Mouse (Mus musculus) erythroblast, adult 5-6 weeks (primary cell): ENCODE data around the gene Nol11. TPM values are rescaled to one million over a fixed set of nuclear protein-coding genes. Genes with fewer than 3 reads are reported as not detected.

Source experiments
- ATAC-seq: replicated peaks from 2 replicates; pipeline ENCODE4 v1.8.0; 2016; ENCODE audit warnings: moderate number of reproducible peaks, mild to moderate bottlenecking, moderate TSS enrichment, inconsistent platforms; ENCODE audit not compliant: poor library complexity, low FRiP score, severe bottlenecking
- total RNA-seq, 2 experiments: library from RNA; stranded (forward) in 1 of 2; stranded (reverse) in 1 of 2; fragments of 150-400 nt in 1 of 2; fragments of 200-764, 138-1000 nt in 1 of 2; gene quantifications; 2 replicates each; pipeline versions ENCODE4 v1.2.3 to v1.2.4; 2015 to 2017; ENCODE audit warnings: low replicate concordance in 2 of 2

Gene Nol11
- 10.2 and 18.6 TPM in 2 replicates for total RNA-seq (2015; ENCODE audit: low replicate concordance)
- 9.9 and 10.7 TPM in 2 replicates for total RNA-seq (2017; ENCODE audit: low replicate concordance)

DNA sequence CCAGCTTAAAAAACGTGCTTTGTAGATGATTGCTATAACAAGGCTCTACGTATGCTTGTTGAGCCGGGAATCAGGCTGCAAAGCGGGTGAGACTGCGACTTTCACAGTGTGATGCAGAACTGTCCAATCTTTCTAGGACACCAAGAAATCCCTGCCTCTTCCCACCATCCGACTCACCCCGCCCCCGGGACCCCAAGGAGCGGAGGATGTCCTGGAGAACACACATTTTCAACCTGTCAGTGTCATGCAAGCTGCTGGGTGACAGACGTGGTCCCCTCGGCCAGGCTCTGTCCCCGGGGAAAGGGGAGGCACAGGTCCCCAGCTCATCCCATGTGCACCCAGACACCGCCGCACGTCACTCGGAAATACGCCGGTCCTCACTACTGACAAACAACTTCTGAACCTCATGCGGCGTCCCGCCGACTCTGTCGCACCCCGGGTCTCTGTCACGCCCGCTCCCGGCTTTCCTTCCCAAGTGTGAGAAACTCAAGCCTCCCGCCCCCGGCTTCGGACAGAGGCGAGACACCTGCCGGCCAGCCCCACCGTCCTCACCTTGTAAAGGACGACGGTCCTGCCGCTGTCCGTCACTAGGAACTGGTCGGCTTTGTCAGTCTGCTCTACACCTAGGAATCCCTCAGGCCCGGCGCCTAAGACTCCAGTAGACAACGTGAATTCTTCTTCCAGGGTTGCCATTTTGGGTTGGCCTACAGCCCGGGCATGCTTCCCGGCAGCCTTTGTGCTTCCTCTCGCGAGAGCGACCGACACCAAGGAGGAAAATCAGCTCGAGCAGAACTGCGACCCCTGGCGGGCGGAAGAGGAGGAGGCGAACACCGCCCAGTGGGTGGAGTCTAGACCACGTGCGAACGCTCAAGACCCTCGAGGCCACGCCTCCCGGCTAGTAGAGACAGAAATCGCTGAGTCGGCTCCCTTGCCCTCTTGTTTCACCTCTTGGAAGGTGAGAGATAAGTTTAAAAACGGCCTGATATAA, at the start of gene Nol11:
Gene Nol11, minus strand, starts transcription at position 817 of the 988 bp plus-strand sequence.
- peak; percentile 98 for ATAC-seq

DNA sequence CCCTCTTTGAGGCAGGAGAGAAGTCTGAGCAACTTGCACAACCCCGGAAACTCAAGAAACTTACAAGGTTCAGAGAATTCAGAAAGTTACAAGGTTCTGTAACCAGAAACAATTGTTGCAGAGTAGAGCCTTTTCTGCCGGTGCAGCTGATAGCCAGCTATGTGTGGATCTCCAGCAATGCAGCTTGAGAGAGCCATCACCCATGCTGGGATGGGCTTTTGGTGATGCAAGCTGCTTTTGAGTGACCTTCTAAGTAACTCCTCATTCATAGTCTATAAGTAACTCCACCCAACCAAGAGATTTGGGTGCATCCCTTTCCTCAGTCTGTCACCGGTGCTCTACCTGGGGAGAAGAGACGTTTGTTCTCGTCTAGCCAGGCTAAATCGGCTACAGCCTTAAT, 49.3 kb upstream of the Nol11 start:
- ATAC-seq: no peak

DNA sequence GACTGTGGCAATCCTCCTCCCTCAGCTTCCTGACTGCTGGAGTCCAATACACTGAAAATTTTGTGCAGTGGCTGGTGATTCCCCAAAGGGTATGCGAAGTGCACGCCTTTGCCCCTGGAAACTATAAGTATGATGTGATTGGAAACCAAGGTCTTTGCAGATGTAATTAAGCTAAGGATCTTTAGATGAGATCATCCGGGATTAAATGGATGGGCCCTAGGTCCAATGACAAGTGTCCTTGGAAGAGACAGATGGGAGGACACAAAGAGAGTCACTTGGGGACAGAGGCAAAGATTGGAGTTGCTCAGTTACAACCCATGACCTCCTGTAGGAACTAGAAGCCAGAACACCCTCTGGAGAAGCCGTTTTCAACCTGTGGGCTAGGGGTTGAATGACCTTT, 48.4 kb upstream of the Nol11 start:
- no peak for ATAC-seq

DNA sequence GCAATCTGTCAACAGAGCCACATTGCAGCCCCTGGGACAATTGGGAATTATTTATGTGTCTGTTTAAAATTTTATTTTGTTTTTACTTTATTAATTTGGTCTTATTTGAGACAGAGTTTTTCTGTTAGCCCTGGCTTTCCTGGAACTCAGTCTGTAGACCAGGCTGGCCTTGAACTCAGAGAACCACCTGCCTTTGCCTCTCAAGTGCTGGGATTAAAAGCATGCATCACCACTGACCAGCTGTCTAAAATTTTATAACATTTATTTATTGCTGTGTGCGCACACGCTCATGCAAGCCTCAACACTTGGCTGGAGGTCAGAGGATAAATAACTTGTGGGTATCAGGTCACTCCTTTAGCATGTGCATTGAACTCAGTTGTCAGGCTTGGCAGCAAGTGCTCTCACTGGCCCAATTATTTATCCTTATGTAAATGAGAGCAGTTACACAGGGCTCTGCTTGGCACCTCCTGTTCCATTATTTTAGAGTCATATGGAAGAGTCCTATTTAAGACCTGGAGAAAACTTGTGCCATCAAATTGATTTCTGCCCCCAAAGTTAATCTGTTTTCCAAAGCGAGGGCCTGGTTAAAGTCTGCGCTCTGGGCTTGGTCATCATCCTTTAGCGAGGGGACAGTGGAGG, 44.2 kb upstream of the Nol11 start:
- no peak for ATAC-seq

DNA sequence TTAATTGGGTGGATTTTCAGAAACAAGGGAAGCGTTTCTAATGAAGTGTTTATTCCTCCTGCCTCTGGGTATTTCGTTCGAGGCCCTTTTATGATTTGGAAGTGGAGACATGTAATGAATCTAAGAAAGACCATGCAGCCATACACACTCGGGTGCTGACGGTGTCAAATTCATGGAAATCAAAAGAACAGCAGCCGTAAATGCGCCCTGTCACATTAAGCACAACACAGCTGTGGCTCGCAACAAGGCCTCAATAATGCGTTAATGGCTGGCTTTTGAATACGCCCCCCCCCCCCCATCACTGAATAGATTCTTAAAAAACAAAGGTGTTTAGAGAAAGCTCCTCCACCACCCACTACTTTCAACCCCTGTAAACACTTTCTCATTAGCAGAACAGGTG, 40.9 kb upstream of the Nol11 start:
- no peak for ATAC-seq

DNA sequence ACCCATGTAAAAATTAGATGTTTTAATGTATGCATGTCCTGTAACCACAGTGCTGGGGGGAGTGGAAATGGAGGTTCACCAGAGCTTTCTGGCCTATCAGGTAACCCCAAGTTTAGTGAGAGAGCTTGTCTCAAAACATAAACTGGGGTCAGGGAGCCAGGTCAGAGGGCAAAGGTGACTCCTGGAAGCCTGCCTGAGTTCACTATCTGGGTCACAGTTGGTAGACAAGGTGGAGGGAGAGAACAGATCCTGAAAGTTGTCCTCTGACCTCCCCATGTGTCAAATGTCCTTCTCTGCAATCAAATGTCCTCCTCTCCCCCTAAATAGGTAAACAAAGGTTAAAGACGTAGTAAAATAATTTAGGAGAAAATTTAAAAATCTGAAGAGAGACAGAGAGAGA, 37.2 kb upstream of the Nol11 start:
- no peak for ATAC-seq

DNA sequence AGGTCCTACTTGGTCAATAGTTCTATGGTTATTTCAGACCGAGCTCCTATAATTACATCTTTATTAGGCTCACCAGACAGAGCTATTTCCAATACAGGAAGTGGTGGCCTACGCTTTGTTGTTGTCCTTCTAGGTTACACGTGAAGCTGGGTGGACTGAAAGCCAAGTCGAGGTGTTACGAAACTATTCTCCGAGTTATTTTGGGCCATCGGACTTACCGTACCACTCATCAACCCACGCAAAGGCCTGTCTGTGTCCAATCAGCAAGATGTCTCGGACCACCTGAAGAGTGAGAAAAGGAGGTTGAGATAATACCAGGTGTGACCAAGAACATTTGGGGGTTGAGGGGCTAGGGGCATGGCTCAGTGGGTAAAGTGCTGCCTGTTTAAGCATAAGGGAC, 36.8 kb upstream of the Nol11 start:
- no peak for ATAC-seq

DNA sequence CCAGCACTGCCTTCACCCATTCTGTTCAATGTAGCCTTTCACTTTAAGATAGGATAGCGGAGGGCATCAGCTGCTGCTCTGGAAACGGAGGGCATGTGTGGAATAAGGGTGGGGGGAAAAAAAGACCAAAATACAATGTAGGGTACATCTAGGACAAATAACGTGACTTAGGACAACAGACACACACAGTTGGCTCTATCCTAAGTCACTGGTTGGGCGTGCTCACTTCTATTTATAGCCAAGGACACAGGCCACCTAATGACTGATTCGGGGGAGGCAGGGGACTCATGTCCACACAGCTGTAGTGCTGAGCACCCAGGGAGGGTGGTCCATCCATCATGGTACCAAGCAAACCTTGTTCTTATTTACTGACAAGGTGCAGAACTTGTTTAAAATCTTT, 36.1 kb upstream of the Nol11 start:
- ATAC-seq: no peak

DNA sequence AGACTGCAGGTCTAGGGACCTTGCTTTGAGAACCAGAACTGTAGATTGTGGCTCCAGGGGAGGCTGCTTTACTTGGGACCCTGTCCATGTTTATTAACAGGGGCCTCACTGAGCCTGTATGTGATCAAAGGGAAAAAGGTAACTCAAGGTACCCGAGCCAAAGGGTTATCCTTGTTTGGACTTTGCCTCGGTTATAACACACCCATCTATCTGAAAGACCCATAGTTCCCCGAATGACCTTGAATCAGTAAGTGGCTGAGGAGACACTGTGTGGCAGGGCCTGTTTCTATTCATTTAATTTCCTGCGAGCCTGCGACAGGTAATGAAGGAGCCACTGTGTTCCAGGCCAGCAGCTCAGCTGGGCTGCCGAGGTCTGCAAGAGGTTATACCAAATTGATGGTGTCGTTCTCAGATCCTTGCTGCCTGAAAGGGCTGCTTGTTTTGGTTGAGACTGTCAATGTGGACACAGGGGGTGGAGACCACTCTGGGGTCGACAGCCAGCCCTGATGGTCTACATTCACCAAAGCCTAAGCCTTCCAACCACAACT, 34.6 kb upstream of the Nol11 start:
- ATAC-seq: no peak

DNA sequence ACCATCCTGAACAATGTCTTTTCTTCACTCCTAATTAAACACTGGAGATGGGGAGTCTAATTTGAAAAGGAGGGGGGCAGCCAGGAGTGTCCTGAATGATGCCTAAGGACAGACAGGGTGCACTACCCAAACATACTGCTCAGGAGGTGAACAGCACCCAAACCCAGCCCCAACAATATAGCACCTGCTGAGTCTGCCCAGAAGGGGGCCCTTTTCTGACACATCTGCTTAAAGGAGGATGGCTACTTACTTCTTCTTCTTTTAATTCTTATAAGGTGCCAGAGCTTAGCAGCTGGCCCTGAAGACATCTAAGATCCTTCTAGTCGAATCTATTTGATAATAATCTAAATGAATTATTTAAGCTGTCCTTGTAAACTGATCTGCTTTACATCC, 34.0 kb upstream of the Nol11 start:
- ATAC-seq: no peak

DNA sequence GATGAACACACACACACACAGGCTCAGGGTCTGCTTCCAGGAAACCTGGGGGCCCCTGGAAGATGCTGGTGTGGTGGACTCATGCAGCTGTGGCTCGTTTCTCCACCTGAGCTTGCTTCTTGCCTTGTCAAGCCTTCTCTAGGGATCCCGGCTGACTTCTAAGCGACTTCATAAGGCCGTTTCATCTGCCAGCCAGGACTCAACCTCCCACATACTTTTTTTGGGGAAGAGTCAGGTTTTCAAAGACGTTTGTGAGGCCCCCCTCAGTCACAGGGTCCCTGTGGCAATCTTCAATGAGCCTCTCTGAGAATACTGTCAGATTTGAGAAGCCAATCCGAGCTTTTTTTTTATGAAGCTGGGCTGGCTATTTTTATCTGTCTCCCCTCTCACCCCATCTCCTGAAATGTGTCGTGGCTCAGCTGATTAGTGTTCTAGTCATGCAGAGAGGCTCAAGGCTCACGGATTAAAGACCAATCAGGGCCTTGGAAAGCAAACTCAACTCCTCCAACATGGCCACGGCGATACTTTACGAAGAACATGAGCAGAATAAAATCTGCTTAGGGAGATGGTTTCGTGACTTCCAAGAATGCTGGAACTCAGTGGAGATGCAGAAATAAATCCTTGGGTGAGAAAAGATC, 33.5 kb upstream of the Nol11 start:
- ATAC-seq: no peak

DNA sequence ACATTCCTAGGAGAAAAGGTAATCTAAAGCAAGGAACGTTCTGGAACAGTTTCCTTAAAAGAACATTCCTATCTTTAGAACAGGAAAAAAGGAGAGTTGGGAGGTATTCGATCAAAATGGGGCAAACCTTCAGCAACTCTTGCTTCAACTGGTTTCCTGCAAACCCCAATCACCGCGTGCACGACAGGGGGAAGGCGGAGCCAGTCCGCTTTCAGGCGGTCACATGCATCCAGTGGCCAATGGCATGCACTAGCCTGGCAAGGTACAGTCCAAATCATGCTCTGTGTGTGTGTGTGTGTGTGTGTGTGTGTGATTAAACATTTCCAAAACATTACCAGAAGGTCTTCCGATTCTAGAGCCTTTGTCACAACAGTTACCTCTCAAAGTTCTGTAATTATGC, 25.9 kb upstream of the Nol11 start:
- no peak for ATAC-seq

DNA sequence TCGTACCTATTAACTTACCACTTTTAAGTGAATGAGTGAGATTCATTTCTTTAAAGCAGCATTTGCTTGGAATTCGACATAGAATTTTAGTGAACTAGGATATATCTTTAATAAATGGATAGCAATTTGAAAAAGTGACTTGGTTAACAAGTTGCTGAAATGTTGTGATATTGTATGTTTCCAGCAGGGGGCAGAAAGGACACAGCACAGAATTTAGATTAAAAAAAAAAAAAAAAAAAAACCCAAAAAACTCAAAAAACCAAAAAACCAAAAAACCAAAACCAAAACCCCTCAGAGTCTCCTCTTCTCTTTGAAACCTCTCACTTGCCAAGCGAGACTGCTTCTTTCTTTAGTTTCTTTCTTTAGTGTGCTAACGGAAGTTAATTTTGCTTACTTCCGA, 24.6 kb upstream of the Nol11 start:
- no peak for ATAC-seq

DNA sequence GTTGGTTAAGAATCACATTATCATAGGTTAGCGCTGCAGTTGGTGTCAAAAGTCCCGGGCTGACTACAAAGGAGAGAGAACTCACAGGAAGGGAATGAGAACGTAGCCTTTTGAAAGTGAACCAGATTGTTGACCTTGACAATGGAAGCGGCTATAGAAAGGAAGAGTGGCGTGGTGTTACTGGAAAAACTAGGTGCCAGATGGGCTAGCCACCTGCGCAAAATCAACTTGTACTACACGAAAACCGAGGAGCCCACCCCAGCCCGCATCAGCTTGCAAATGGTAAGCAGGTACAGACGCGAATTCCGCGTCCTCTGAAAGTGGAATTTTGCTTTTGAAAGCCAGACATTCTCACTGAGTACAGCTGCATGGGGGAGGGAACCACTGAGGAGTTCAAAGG, 20.6 kb upstream of the Nol11 start:
- no peak for ATAC-seq

DNA sequence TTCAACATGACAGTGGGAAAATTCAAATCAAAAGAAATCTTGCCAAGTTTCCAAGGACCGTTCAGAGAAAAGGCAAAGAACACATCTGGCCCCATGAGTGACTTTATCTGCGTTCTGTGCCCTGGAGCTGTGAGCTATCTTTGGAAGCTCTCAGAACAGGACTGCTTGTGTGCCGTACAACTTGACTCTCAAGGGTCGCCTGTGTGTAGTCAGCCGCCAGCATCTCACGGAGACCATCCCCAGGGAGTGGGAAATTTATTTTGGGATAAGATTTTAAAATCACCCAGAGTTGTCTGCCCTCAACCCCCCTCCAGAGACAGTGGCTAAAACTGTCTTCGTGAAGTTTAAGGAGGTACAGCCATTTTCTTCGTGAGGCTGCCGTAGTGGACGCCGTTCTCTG, 12.6 kb upstream of the Nol11 start:
- ATAC-seq: no peak

DNA sequence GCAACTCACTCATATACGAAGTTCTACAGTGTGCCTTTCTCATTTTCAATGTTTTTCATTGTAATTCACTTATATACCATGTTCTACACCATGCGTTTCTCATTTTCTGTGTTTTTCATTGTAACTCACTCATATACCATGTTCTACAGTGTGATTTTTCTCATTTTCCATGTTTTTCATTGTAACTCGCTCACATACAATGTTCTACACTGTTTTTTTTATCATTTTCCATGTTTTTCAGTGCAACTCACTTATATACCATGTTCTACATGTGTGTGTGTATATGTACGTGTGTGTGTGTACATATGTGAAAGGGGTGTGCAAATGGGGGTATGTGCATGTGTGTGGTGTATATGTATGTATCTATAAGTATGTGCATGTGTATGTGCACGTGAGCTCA, 10.1 kb upstream of the Nol11 start:
- ATAC-seq: peak; percentile 67

DNA sequence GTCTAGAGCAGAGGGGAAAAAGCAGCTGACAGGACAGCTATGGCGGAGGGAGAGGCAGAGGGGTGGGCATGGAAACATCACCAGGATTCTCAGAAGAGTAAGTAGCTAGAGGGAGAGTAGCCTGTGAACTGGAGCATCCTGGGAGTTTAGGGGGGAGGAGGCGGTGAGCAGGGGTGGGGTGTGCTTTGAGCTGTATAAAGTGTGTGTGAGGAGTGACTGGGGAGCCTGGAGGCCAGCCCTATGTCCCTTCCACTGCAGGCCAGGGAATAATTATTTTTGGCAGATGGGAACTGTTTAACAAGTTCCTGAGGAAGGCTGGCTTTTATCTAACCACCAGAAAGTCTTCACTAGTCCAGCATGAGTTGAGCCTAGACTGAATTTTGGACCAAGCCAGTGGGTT, 6.2 kb upstream of the Nol11 start:
- no peak for ATAC-seq

DNA sequence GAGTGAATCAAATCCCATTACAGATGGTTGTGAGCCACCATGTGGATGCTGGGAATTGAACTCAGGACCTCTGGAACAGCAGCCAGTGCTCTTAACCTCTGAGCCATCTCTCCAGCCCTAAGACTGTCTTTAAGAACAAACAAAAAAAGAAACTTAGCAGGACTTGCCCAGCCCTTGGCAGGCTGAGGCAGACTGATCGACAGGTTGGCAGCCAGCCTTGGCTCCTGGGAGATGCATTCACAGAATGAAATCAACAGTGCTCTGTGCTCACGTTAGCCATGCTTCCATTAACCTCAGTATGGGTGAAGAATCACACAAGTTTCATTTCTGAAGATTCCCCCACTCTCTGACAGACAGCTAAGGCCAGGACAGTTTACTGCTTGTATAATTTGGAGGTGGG, 1.2 kb upstream of the Nol11 start:
- no peak for ATAC-seq

DNA sequence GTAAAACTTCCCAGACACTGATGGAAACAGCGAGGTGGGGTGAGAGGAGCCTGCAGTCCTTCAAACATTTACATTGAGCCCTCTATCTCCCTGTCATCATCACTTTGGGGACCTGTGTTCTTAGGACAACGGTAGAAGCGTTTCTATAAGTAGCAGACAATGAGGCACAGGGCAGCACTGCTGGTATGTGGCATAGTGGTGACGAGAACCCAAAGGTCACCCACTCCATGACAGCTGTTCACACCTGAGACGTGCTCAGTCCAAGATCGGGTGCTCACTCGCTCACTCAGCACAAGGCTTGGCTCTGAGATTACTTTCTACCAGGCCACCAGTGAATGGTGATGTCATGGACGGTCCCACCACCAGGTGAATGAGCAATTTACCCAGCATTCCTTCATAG, 5.4 kb downstream of the Nol11 start:
- ATAC-seq: no peak

DNA sequence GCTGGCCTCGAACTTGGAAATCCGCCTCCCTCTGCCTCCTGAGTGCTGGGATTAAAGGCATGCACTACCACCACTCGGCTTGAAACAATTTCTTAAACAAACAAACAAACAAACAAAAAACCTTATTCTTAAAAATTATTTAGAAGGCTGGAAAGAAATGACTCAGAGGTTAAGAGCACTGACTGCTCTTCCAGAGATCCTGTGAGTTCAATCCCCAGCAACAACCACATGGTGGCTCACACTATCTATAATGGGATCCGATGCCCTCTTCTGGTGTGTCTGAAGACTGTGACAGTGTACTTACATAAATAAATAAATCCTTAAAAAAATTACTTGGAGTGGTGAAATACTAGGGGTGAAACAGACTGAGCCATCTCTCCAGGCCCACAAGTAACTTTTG, 28.0 kb downstream of the Nol11 start:
- ATAC-seq: no peak
